Mouse (Mus musculus) liver, embryonic 14.5 days (tissue): ENCODE data around the gene Lyrm1. TPM values are rescaled to one million over a fixed set of nuclear protein-coding genes. Genes with fewer than 3 reads are reported as not detected.

Source experiments
- ATAC-seq: fragments of 200-750 bp; cut with Nextera tagmentation; 2 replicates; pipeline ENCODE4 v1.8.0; 2017; ENCODE audit warnings: moderate number of reproducible peaks, mild to moderate bottlenecking, moderate library complexity; ENCODE audit not compliant: insufficient read depth
- DNase-seq, 3 experiments: peaks; one replicate each; pipeline ENCODE4 v3.0.0-alpha.2; 2012 to 2013; ENCODE audit warnings: low read depth in 3 of 3, low spot score in 3 of 3
- H3K27ac ChIP-seq: fragments of 300-500 bp; sonication (generic); 2 replicates; pipeline ENCODE4 v1.5.1; 2014; ENCODE audit warnings: moderate library complexity, mild to moderate bottlenecking, control low read depth, inconsistent platforms
- H3K27me3 ChIP-seq: fragments of 300-500 bp; sonication (generic); 2 replicates; pipeline ENCODE4 v1.6.1; 2014; ENCODE audit warnings: mild to moderate bottlenecking, low read length, moderate library complexity; ENCODE audit not compliant: control insufficient read depth, insufficient read depth
- H3K36me3 ChIP-seq: fragments of 300-500 bp; sonication (generic); replicated peaks from 2 replicates; pipeline ENCODE4 v1.6.1; 2014; ENCODE audit warnings: low read depth; ENCODE audit not compliant: control insufficient read depth, insufficient read depth
- H3K4me1 ChIP-seq, 2 experiments: fragments of 200-500 bp in 1 of 2; fragments of 300-500 bp in 1 of 2; sonication (generic) in 1 of 2; replicated peaks; 2 replicates each; pipeline ENCODE4 v1.6.1; 2012 to 2014; ENCODE audit warnings: antibody characterized with exemption in 1 of 2, inconsistent platforms in 1 of 2, low read length in 1 of 2; ENCODE audit not compliant: control insufficient read depth in 2 of 2, insufficient read depth in 2 of 2
- H3K4me2 ChIP-seq: fragments of 300-500 bp; sonication (generic); 2 replicates; pipeline ENCODE4 v1.6.1; 2014; ENCODE audit warnings: low read depth, mild to moderate bottlenecking, control low read depth, moderate library complexity
- H3K4me3 ChIP-seq, 2 experiments: fragments of 200-500 bp in 1 of 2; fragments of 300-500 bp in 1 of 2; sonication (generic) in 1 of 2; 2 replicates each; pipeline ENCODE4 v1.5.1; 2012 to 2014; ENCODE audit warnings: low read depth in 2 of 2, low read length in 2 of 2, mild to moderate bottlenecking in 2 of 2, control low read depth in 1 of 2, inconsistent platforms in 1 of 2, moderate library complexity in 1 of 2; ENCODE audit not compliant: insufficient read depth in 1 of 2
- H3K9ac ChIP-seq: fragments of 300-500 bp; sonication (generic); replicated peaks from 2 replicates; pipeline ENCODE4 v1.6.1; 2014; ENCODE audit warnings: mild to moderate bottlenecking, control low read depth, moderate library complexity
- H3K9me3 ChIP-seq: fragments of 300-500 bp; sonication (generic); 2 replicates; pipeline ENCODE4 v1.6.1; 2016; ENCODE audit warnings: low read length, mixed read lengths; ENCODE audit not compliant: control insufficient read depth
- CTCF ChIP-seq: IDR thresholded peaks from 2 replicates; pipeline ENCODE4 v1.5.1; 2016; ENCODE audit warnings: antibody characterized with exemption, low read depth, control low read depth
- EP300 ChIP-seq: IDR thresholded peaks from 2 replicates; pipeline ENCODE4 v1.6.1; 2016; ENCODE audit warnings: antibody characterized with exemption, low read depth
- WGBS: fragments of 180-500 bp; shearing (Covaris S2); extraction: QIAGEN DNeasy Blood & Tissue Kit; methylation state at CpG from one replicate; pipeline ENCODE4 v1.1.7; 2014; ENCODE audit not compliant: insufficient replicate concordance; 5-methylcytosine and 5-hydroxymethylcytosine counted together
- polyA plus RNA-seq, 2 experiments: library from polyadenylated mRNA; depleted of rRNA in 1 of 2; stranded (reverse) in 1 of 2; unstranded in 1 of 2; fragments of >200 nt; fragmentation: Nextera tagmentation in 1 of 2; extraction: Ambion mirVana in 1 of 2; gene quantifications; 2 replicates each; pipeline versions ENCODE4 v1.2.1 to v1.2.3; 2012 to 2014

The Lyrm1 gene
- polyA plus RNA-seq, 2 experiments, result 1.4 to 3.2 TPM

- Histone ChIP-seq H3K4me1 (no peaks in the 10 kb centered on the region), H3K27ac (no peak overlapping the region), H3K4me2 (no peak overlapping the region), H3K27me3 (no peaks in the 10 kb centered on the region), H3K9ac (no peak overlapping the region), H3K36me3 (no peaks in the 10 kb centered on the region), H3K4me3 (no peak overlapping the region), H3K9me3 (no peaks in the 10 kb centered on the region)
- ATAC-seq, result no peak
- DNase-seq, result no peak
- TF ChIP-seq CTCF, result no peak
- TF ChIP-seq EP300, result no peak
Measured at GRCm38 (mm10) chr7:119936321-119936720, 40.7 kb downstream of the Lyrm1 start.

GRCm38 (mm10) chr7:119937036-119937435 lies 41.4 kb downstream of the Lyrm1 start:
- ATAC-seq, result no peak
- no peaks in the 10 kb centered on the region for H3K4me1 ChIP-seq
- no peak overlapping the region for H3K4me2 ChIP-seq
- H3K4me3 ChIP-seq, result no peak overlapping the region
- DNase-seq, result no peak
- H3K27ac ChIP-seq, result no peak overlapping the region
- H3K9me3 ChIP-seq, result no peaks in the 10 kb centered on the region
- TF ChIP-seq EP300 (no peak), CTCF (no peak)
- WGBS, result 38% methylated on average over 5 of the region's 5 CpGs
- H3K36me3 ChIP-seq, result no peaks in the 10 kb centered on the region
- no peaks in the 10 kb centered on the region for H3K27me3 ChIP-seq
- no peak overlapping the region for H3K9ac ChIP-seq

- Histone ChIP-seq H3K4me2 (no peak overlapping the region), H3K27me3 (no peaks in the 10 kb centered on the region), H3K9ac (no peak overlapping the region), H3K27ac (no peak overlapping the region), H3K36me3 (no peaks in the 10 kb centered on the region), H3K4me3 (no peak overlapping the region), H3K9me3 (no peaks in the 10 kb centered on the region), H3K4me1 (no peaks in the 10 kb centered on the region)
- 39% methylated on average over 2 of the region's 2 CpGs for WGBS
- ATAC-seq (no peak), DNase-seq (no peak)
- TF ChIP-seq CTCF (no peak), EP300 (no peak)
Measured at GRCm38 (mm10) chr7:119941569-119941968, 45.9 kb downstream of the Lyrm1 start.

- H3K36me3 ChIP-seq, result no peaks in the 10 kb centered on the region
- no peak overlapping the region for H3K4me3 ChIP-seq
- no peaks in the 10 kb centered on the region for H3K4me1 ChIP-seq
- WGBS, result 50% methylated on average over 1 of the region's 1 CpGs
- H3K27ac ChIP-seq, result no peak overlapping the region
- DNase-seq (no peak), ATAC-seq (no peak)
- no peaks in the 10 kb centered on the region for H3K9me3 ChIP-seq
- H3K4me2 ChIP-seq, result no peak overlapping the region
- no peaks in the 10 kb centered on the region for H3K27me3 ChIP-seq
- no peak overlapping the region for H3K9ac ChIP-seq
- TF ChIP-seq EP300 (no peak), CTCF (no peak)
Measured at GRCm38 (mm10) chr7:119954047-119954446, 58.4 kb downstream of the Lyrm1 start.

- TF ChIP-seq EP300 (no peak), CTCF (no peak)
- H3K27me3 ChIP-seq, result no peaks in the 10 kb centered on the region
- H3K27ac ChIP-seq, result no peak overlapping the region
- no peak for ATAC-seq
- no peaks in the 10 kb centered on the region for H3K9me3 ChIP-seq
- DNase-seq, result no peak
- H3K36me3 ChIP-seq, result no peaks in the 10 kb centered on the region
- no peak overlapping the region for H3K9ac ChIP-seq
- H3K4me3 ChIP-seq, result no peak overlapping the region
- no peak overlapping the region for H3K4me2 ChIP-seq
- no peaks in the 10 kb centered on the region for H3K4me1 ChIP-seq
Measured at GRCm38 (mm10) chr7:119957421-119957820, 61.8 kb downstream of the Lyrm1 start.

- H3K4me3 ChIP-seq, result no peak overlapping the region
- H3K27ac ChIP-seq, result no peak overlapping the region
- H3K36me3 ChIP-seq, result no peaks in the 10 kb centered on the region
- 38% methylated on average over 4 of the region's 4 CpGs for WGBS
- no peaks in the 10 kb centered on the region for H3K27me3 ChIP-seq
- TF ChIP-seq EP300 (no peak), CTCF (no peak)
- no peak overlapping the region for H3K9ac ChIP-seq
- no peaks in the 10 kb centered on the region for H3K4me1 ChIP-seq
- H3K4me2 ChIP-seq, result no peak overlapping the region
- no peaks in the 10 kb centered on the region for H3K9me3 ChIP-seq
- ATAC-seq (no peak), DNase-seq (no peak)
Measured at GRCm38 (mm10) chr7:119959091-119959490, 63.4 kb downstream of the Lyrm1 start.
